Mouse (Mus musculus) cerebral cortex, adult 2 months (tissue): ENCODE results near the gene Gm13871.

Source experiments
- WGBS: fragments of 180-500 bp; shearing (Covaris S2); methylation state at CpG from one replicate; pipeline ENCODE4 v1.1.7; 2018; 5-methylcytosine and 5-hydroxymethylcytosine counted together

Gm13871 gene

DNA sequence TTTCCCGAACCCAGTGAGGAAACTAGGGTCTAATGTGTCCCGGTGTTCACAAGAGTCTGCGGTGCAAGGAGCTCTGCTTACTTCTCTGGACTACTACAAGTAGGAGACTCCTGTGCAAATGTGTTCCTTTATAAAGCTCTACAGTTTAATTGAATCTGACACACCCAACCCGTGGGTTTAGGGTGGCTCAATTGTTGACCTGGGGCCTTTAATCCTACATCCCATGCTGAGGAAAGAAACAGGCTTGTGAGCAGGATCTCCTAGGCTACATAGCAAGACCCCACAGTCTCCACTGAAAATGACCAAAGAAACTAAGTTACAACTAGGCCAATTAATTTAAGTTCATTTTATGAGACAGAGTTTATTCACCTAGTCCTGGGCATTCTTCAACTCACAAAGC, at the start of gene Gm13871:
Gm13871 (minus strand) TSS at position 101 of the 400 bp plus-strand sequence.
- no CpG with 5 or more reads among the region's 4 CpGs for WGBS

DNA sequence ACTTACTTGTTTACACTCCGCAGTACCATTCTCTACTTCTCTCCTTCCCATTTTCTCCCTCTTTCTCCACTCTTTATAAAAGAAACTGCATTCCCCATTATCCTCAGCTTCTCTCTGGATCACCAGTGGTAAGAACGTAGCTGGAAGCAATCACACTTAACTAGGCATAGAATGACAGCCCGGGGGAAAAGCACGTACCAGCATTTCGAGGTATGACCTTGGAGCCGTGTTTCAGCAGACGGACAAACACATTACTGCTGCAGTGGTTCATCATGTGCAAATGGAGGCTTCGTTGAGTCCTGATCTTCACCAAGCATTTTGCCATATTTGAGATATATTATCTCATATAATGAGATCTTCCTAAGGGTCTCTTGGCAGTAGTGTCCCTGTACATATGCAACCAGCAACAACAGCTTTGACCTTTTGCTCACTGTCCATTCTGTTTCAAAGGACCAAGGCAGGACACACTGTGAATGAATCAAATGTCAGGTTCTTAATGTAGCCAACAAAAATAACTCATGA, 44.7 kb upstream of the Gm13871 start, which contains the start of gene 2310002L09Rik:
2310002L09Rik (minus strand) TSS at position 472 of the 522 bp plus-strand sequence.
- 87% methylated on average over 8 of the region's 8 CpGs for WGBS

DNA sequence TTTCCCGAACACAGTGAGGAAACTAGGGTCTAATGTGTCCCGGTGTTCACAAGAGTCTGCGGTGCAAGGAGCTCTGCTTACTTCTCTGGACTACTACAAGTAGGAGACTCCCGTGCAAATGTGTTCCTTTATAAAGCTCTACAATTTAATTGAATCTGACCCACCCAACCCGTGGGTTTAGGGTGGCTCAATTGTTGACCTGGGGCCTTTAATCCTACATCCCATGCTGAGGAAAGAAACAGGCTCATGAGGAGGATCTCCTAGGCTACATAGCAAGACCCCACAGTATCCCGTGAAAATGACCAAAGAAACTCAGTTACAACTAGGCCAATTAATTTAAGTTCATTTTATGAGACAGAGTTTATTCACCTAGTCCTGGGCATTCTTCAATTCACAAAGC, 14.9 kb upstream of the Gm13871 start, which contains the start of gene Gm11756:
Gm11756 (minus strand) TSS at position 101 of the 400 bp plus-strand sequence.
- 86% methylated on average over 6 of the region's 6 CpGs for WGBS

DNA sequence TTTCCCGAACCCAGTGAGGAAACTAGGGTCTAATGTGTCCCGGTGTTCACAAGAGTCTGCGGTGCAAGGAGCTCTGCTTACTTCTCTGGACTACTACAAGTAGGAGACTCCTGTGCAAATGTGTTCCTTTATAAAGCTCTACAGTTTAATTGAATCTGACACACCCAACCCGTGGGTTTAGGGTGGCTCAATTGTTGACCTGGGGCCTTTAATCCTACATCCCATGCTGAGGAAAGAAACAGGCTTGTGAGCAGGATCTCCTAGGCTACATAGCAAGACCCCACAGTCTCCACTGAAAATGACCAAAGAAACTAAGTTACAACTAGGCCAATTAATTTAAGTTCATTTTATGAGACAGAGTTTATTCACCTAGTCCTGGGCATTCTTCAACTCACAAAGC, 14.7 kb downstream of the Gm13871 start, which contains the start of gene Gm11757:
Gm11757 (minus strand) TSS at position 101 of the 400 bp plus-strand sequence.
- no CpG with 5 or more reads among the region's 4 CpGs for WGBS

DNA sequence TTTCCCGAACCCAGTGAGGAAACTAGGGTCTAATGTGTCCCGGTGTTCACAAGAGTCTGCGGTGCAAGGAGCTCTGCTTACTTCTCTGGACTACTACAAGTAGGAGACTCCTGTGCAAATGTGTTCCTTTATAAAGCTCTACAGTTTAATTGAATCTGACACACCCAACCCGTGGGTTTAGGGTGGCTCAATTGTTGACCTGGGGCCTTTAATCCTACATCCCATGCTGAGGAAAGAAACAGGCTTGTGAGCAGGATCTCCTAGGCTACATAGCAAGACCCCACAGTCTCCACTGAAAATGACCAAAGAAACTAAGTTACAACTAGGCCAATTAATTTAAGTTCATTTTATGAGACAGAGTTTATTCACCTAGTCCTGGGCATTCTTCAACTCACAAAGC, 29.6 kb downstream of the Gm13871 start, which contains the start of gene Gm11758:
Gm11758 (minus strand) TSS at position 101 of the 400 bp plus-strand sequence.
- no CpG with 5 or more reads among the region's 4 CpGs for WGBS
